Mouse (Mus musculus) kidney, embryonic 14.5 days (tissue): ENCODE measurements around the gene AC134908.4. TPM values are rescaled to one million over a fixed set of nuclear protein-coding genes. Genes with fewer than 3 reads are reported as not detected.

Experiments
- ATAC-seq: fragments of 200-750 bp; cut with Nextera tagmentation; 2 replicates; pipeline ENCODE4 v1.8.0; 2017; ENCODE audit warnings: moderate number of reproducible peaks, mild to moderate bottlenecking, moderate TSS enrichment, moderate library complexity; ENCODE audit not compliant: low FRiP score, low TSS enrichment
- H3K27ac ChIP-seq: fragments of 300-500 bp; sonication (generic); 2 replicates; pipeline ENCODE4 v1.5.1; 2014; ENCODE audit warnings: low read depth, mild to moderate bottlenecking, low read length, moderate library complexity, mixed read lengths
- H3K27me3 ChIP-seq: fragments of 300-500 bp; sonication (generic); 2 replicates; pipeline ENCODE4 v1.6.1; 2014; ENCODE audit warnings: mild to moderate bottlenecking, low read length; ENCODE audit not compliant: control insufficient read depth, insufficient read depth
- H3K36me3 ChIP-seq: fragments of 300-500 bp; sonication (generic); 2 replicates; pipeline ENCODE4 v1.6.1; 2014; ENCODE audit warnings: low read length, mixed read lengths; ENCODE audit not compliant: control insufficient read depth, insufficient read depth
- H3K4me1 ChIP-seq: fragments of 300-500 bp; sonication (generic); 2 replicates; pipeline ENCODE4 v1.6.1; 2014; ENCODE audit warnings: low read length, mixed read lengths; ENCODE audit not compliant: control insufficient read depth, insufficient read depth
- H3K4me2 ChIP-seq: fragments of 300-500 bp; sonication (generic); replicated peaks from 2 replicates; pipeline ENCODE4 v1.6.1; 2014; ENCODE audit warnings: low read depth, mild to moderate bottlenecking, low read length
- H3K4me3 ChIP-seq: fragments of 300-500 bp; sonication (generic); 2 replicates; pipeline ENCODE4 v1.5.1; 2014; ENCODE audit warnings: mild to moderate bottlenecking, low read length
- H3K9ac ChIP-seq: fragments of 300-500 bp; sonication (generic); 2 replicates; pipeline ENCODE4 v1.6.1; 2014; ENCODE audit warnings: low read depth, mild to moderate bottlenecking, low read length, moderate library complexity
- H3K9me3 ChIP-seq: fragments of 300-500 bp; sonication (generic); 2 replicates; pipeline ENCODE4 v1.6.1; 2016; ENCODE audit warnings: low read length; ENCODE audit not compliant: control insufficient read depth
- WGBS: fragments of 180-500 bp; shearing (Covaris S2); extraction: QIAGEN DNeasy Blood & Tissue Kit; methylation state at CpG from one replicate; pipeline ENCODE4 v1.1.7; 2014; 5-methylcytosine and 5-hydroxymethylcytosine counted together
- polyA plus RNA-seq: library from polyadenylated mRNA; unstranded; fragments of >200 nt; fragmentation: Nextera tagmentation; extraction: Ambion mirVana; gene quantifications from 2 replicates; pipeline ENCODE4 v1.2.1, GENCODE M21; 2014

The AC134908.4 gene
- polyA plus RNA-seq, 1 experiment from 2014 or later = not detected

DNA sequence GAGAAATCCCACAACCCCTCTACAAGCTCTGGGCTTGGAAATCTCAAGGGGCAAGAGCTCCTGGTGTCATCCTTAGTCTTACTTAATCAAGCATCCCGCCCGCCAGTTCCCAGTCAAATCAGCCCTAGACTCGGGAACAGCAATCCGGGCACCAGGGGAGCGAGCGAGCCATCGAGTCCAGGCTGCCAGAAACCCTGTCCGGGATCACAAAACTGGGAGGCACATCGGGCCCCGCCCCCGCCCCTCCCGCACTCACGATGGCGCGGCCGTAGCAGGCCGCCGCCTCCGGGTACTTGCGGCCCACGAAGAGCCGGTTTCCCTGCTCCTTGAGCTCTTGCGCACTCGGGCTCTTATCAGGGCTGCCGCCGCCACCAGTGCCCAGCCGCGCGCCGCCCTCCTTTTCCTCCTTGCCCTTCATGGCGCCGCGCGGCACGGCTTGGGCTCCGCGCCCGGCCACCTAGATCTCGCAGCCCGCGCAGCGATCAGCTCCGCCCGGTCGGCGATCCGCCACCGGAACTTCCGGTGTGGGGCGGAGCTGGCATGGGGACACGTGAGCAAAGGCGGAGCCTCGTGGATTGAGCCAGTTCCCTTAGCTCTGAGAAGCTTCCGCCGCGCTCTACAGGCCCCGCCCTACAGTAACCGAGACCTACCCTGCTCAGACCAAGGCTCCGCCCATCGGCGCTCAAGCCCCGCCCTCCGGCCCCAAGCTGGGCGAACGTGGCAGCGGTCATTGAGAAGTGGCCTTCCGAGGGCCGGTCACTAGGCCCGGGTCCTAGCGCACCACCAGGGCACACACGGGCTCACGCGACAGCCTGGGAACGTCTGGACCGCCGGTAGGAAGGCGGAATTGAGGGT is 37.2 kb upstream of the AC134908.4 start:
- WGBS = under 1% methylated on average over 55 of the region's 77 CpGs
- H3K9ac ChIP-seq = peak overlapping the region; percentile 93
- peak overlapping the region; percentile 98 for H3K27ac ChIP-seq
- H3K27me3 ChIP-seq = no peaks in the 10 kb centered on the region
- peaks cover 62% of the 10 kb centered on the region for H3K4me1 ChIP-seq
- peak overlapping the region; percentile 95 for H3K4me2 ChIP-seq
- no peaks in the 10 kb centered on the region for H3K9me3 ChIP-seq
- H3K4me3 ChIP-seq = peak overlapping the region; percentile 89
- ATAC-seq = peak; percentile 91
- peaks cover 41% of the 10 kb centered on the region for H3K36me3 ChIP-seq

DNA sequence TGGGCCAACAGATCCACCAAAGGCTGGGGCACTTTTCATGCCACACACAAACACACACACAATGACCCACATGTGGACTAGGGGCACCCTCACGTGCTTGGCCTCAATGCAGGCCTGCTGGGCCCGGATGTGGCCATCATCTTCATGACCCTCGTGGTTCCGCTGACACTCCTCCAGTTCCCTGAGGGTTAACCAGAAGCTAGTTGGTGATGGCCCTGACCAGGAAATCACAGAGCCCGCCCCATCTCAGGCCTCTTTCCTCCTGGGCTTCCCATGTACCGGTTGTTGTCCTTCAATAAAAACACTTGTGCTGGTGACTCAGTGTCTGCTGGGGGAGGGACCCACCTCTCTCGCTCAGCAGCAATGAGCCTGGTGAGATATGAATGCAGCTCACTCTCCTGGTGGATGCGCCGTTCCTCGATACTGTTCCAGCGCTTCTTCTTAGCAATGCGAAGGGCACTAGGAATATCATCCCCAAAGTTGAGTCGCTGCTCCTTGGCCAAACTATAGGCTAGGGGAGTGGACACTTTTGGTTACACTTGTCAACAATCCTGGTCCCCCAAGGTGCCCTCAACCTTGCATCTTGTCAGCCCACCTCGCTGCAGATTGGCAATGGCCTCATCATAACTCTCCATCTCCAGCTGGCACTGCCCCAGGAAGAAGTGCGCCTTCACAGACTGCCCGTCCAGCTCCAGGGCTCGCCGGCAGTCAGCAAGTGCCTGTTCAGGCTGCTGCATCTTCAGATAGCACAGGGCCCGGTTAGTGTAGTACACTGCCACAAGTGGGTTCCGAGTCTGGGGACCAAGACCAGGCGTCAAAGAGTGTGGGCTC is 36.2 kb upstream of the AC134908.4 start:
- peak overlapping the region; percentile 93 for H3K9ac ChIP-seq
- no peaks in the 10 kb centered on the region for H3K9me3 ChIP-seq
- no peak overlapping the region; the same call in 1 of the 2 replicates for H3K27ac ChIP-seq
- peak overlapping the region; percentile 95 for H3K4me2 ChIP-seq
- peaks cover 49% of the 10 kb centered on the region for H3K36me3 ChIP-seq
- 57% methylated on average over 21 of the region's 21 CpGs for WGBS
- ATAC-seq = no peak
- H3K27me3 ChIP-seq = no peaks in the 10 kb centered on the region
- H3K4me1 ChIP-seq = peaks cover 52% of the 10 kb centered on the region
- H3K4me3 ChIP-seq = peak overlapping the region; percentile 89

DNA sequence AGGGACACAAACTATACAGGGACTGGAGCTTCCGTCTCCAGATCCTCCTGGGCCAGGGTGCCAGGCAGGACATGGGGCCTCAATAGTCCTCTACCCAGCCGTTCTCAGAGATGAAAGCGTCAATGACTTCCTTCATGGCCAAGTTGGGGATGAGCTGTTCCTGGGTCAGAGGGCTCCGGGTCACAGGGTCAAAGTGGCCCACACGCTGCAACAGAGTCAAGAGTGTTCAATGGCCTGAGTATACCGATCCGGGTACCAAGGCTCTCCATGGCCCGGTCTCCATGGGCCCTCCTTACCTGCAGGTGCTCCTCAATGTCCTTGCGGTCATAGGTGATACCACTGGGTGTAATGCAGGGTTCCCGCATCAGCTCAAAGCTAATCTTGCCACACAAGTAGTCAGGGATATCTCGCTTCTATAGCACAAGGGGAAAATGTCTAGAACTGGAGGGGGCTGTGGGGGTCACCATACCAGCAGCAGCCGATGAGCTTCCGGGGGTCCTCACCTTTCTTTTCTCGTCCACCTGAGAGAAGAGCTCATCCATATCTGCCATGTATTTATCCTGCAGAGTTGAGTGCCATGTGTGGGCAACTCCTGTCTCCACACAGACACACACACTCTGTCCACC is 35.5 kb upstream of the AC134908.4 start:
- Histone ChIP-seq H3K4me1 (peaks cover 45% of the 10 kb centered on the region), H3K9ac (peak overlapping the region; percentile 93), H3K9me3 (no peaks in the 10 kb centered on the region), H3K36me3 (peaks cover 56% of the 10 kb centered on the region), H3K27me3 (no peaks in the 10 kb centered on the region), H3K27ac (no peak overlapping the region), H3K4me2 (peak overlapping the region; percentile 95; the same call in 1 of the 2 replicates), H3K4me3 (peak overlapping the region; percentile 89)
- WGBS = 85% methylated on average over 14 of the region's 14 CpGs
- no peak for ATAC-seq

DNA sequence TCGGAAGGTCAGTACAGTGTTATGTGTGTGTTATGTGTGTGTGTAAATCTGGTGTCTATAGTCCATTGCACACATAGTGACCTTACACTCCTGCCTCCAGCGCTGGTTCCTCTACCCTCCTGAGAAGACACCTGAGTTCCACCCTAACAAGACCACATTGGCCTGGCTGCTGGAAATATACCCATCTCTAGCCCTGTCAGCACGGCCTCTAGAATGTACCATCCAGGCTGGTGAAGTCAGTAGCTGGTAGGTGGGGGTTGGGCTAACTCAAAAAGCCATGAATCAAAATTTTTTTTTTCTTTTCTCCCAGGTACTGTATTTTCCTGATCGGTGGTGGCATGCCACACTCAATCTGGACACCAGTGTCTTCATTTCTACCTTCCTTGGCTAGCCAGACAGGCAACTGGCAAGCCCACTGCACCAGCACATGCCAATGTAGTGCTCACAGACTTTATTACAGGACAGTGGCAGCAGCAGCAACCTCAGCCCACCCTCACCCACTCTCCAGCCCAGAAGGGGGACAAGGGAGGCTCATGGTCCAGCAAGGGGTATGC is 34.8 kb upstream of the AC134908.4 start:
- Histone ChIP-seq H3K4me3 (peak overlapping the region; percentile 68), H3K9me3 (no peaks in the 10 kb centered on the region), H3K4me2 (peak overlapping the region; percentile 77), H3K27ac (0 out of 2 replicates have a peak overlapping the region, but pooled peaks have one; percentile 92), H3K4me1 (peaks cover 42% of the 10 kb centered on the region), H3K9ac (no peak overlapping the region; the same call in 1 of the 2 replicates), H3K36me3 (peaks cover 55% of the 10 kb centered on the region), H3K27me3 (no peaks in the 10 kb centered on the region)
- no peak for ATAC-seq
- WGBS = 83% methylated on average over 4 of the region's 4 CpGs

DNA sequence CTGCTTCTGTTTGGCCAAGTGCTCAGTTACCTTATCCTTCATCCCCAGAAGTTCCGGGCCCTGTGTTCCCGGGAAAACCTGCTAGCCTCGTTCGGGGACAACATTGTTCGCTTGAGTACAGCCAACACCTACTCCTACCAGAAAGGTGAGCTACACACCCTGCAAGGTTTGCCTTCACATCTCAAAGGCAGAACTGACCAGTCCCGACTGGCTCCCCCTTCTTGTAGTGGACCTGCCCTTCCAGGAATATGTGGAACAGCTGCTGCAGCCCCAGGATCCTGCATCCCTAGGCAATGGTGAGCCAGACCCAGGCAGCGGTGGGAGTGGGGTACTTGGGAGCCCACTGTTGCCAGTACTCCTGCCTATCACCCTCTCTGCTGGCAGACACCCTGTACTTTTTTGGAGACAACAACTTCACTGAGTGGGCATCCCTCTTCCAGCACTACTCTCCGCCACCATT is 34.1 kb upstream of the AC134908.4 start:
- no peak for ATAC-seq
- H3K9me3 ChIP-seq = no peaks in the 10 kb centered on the region
- 35% methylated on average over 8 of the region's 8 CpGs for WGBS
- peak overlapping the region; percentile 92 for H3K27ac ChIP-seq
- no peaks in the 10 kb centered on the region for H3K27me3 ChIP-seq
- peak overlapping the region; percentile 77 for H3K9ac ChIP-seq
- H3K36me3 ChIP-seq = peaks cover 49% of the 10 kb centered on the region
- peaks cover 42% of the 10 kb centered on the region for H3K4me1 ChIP-seq
- peak overlapping the region; percentile 77 for H3K4me2 ChIP-seq
- H3K4me3 ChIP-seq = peak overlapping the region; percentile 68

DNA sequence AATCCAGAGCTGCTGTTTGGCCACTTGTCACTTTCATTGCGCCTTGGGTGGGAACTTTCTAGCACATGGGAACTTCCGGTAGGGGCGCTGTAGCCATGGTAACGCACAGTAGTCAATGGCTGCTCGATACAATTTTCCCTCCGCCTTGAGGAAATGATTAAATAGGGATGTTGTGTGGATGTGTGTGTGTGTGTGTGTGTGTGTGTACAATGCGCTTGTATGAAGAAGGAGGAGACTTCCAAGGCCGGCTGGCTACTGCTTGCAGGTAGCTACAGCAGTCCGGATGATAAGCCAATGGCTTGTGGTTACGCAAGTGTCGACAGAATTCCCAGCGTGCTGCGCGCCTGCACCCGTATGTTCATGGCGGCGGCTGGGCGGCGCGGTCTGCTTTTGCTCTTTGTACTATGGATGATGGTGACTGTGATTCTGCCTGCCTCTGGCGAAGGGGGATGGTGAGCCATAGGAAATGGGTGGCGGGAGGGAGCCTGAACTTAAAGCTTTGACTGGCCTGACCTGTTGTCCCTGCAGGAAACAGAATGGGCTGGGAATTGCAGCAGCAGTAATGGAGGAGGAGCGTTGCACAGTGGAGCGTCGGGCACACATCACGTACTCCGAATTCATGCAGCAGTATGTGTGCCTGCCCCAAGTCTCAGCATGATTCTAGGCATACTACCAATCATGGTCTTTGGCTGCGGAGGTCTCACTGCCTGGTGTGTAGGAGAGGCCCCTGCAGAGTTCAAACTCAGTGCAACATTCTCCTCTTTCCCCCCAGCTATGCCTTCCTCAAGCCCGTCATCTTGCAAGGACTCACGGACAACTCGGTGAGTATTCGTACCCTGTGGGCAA is 33.5 kb upstream of the AC134908.4 start, which contains the start of gene Jmjd8:
TSS of gene Jmjd8 (plus strand) at position 156 of the 846 bp plus-strand sequence.
- WGBS = under 1% methylated on average over 32 of the region's 32 CpGs
- H3K4me3 ChIP-seq = peak within 1 kb of the TSS; percentile 68
- peak; percentile 21 for ATAC-seq
- peak within 1 kb of the TSS; percentile 92 for H3K27ac ChIP-seq
- peaks cover 49% of the 10 kb centered on the region for H3K36me3 ChIP-seq
- H3K4me2 ChIP-seq = peak within 1 kb of the TSS; percentile 77
- no peaks in the 10 kb centered on the region for H3K9me3 ChIP-seq
- peak within 1 kb of the TSS; percentile 77 for H3K9ac ChIP-seq
- H3K27me3 ChIP-seq = no peaks in the 10 kb centered on the region
- peaks cover 42% of the 10 kb centered on the region for H3K4me1 ChIP-seq

DNA sequence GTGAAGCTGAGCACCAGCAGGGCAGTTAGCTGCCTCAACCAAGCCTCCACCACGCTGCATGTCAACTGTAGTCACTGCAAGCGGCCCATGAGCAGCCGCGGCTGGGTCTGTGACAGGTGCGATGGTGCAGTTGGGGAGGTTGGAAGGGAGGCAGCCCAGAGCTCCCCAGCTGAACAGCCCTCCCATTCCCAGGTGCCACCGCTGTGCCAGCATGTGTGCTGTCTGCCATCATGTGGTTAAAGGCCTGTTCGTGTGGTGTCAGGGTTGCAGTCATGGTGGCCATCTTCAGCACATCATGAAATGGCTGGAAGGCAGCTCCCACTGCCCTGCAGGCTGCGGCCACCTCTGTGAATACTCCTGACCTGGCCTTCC is 32.8 kb upstream of the AC134908.4 start:
- 84% methylated on average over 8 of the region's 8 CpGs for WGBS
- ATAC-seq = no peak
- H3K9me3 ChIP-seq = no peaks in the 10 kb centered on the region
- H3K4me2 ChIP-seq = peak overlapping the region; percentile 77
- H3K4me3 ChIP-seq = peak overlapping the region; percentile 68
- peak overlapping the region; percentile 77 for H3K9ac ChIP-seq
- H3K27ac ChIP-seq = peak overlapping the region; percentile 92
- peaks cover 49% of the 10 kb centered on the region for H3K36me3 ChIP-seq
- peaks cover 42% of the 10 kb centered on the region for H3K4me1 ChIP-seq
- H3K27me3 ChIP-seq = no peaks in the 10 kb centered on the region
